Mouse (Mus musculus) neural tube, embryonic 11.5 days (tissue): Measurements from ENCODE around the gene Galnt7. TPM values are rescaled to one million over a fixed set of nuclear protein-coding genes. Genes with fewer than 3 reads are reported as not detected.

Source experiments
- ATAC-seq: fragments of 200-750 bp; cut with Nextera tagmentation; 2 replicates; pipeline ENCODE4 v1.8.0; 2017; ENCODE audit warnings: moderate number of reproducible peaks, mild to moderate bottlenecking, moderate TSS enrichment, moderate library complexity; ENCODE audit not compliant: insufficient read depth, low FRiP score, low TSS enrichment
- DNase-seq: peaks from one replicate; pipeline ENCODE4 v3.0.0-alpha.2; 2015; ENCODE audit warnings: low spot score
- H3K27ac ChIP-seq: fragments of 300-500 bp; sonication (generic); 2 replicates; pipeline ENCODE4 v1.5.1; 2014; ENCODE audit warnings: low read depth, mild to moderate bottlenecking, low read length
- H3K27me3 ChIP-seq: fragments of 300-500 bp; sonication (generic); 2 replicates; pipeline ENCODE4 v1.6.1; 2014; ENCODE audit warnings: mild to moderate bottlenecking, low read length, mixed read lengths; ENCODE audit not compliant: control insufficient read depth, insufficient read depth
- H3K36me3 ChIP-seq: fragments of 300-500 bp; sonication (generic); 2 replicates; pipeline ENCODE4 v1.6.1; 2014; ENCODE audit warnings: mild to moderate bottlenecking, low read length, moderate library complexity, mixed read lengths; ENCODE audit not compliant: control insufficient read depth, insufficient read depth
- H3K4me1 ChIP-seq: fragments of 300-500 bp; sonication (generic); 2 replicates; pipeline ENCODE4 v1.6.1; 2014; ENCODE audit warnings: low read length, mixed read lengths; ENCODE audit not compliant: control insufficient read depth, insufficient read depth
- H3K4me2 ChIP-seq: fragments of 300-500 bp; sonication (generic); 2 replicates; pipeline ENCODE4 v1.6.1; 2014; ENCODE audit warnings: low read depth, mild to moderate bottlenecking, moderate library complexity
- H3K4me3 ChIP-seq: fragments of 300-500 bp; sonication (generic); 2 replicates; pipeline ENCODE4 v1.5.1; 2014; ENCODE audit warnings: low read depth, low read length
- H3K9ac ChIP-seq: fragments of 300-500 bp; sonication (generic); 2 replicates; pipeline ENCODE4 v1.6.1; 2014; ENCODE audit warnings: mild to moderate bottlenecking, low read length
- H3K9me3 ChIP-seq: fragments of 300-500 bp; sonication (generic); 2 replicates; pipeline ENCODE4 v1.6.1; 2016; ENCODE audit warnings: low read length; ENCODE audit not compliant: control insufficient read depth
- WGBS: fragments of 180-500 bp; shearing (Covaris S2); extraction: QIAGEN DNeasy Blood & Tissue Kit; methylation state at CpG from one replicate; pipeline ENCODE4 v1.1.7; 2014; 5-methylcytosine and 5-hydroxymethylcytosine counted together
- polyA plus RNA-seq: library from polyadenylated mRNA; unstranded; fragments of >200 nt; fragmentation: Nextera tagmentation; extraction: Ambion mirVana; gene quantifications from 2 replicates; pipeline ENCODE4 v1.2.1, GENCODE M21; 2014

The Galnt7 gene
- polyA plus RNA-seq, 1 experiment from 2014 or later = 20.1 TPM

DNA sequence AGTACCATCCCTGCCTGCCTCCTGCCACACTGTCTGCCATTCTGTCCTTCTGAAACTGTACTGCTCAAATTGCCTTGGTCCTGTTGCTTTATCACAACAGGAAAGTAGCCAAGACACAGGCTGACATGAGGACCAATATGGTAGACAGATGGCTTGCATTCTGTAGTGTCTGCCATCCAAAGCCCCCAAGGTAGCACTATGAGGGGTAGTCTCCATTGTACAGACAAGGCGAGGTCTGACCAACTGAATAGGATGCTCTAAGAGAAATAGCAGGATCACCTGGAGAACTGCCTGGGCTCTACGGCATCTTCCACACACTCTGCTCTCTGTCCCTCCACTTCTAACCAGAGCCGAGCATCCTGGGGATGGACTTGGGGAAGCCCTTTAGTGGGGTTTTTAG is 29.8 kb downstream of the Galnt7 start:
- no peak overlapping the region for H3K9ac ChIP-seq
- WGBS = 93% methylated on average over 3 of the region's 3 CpGs
- H3K4me3 ChIP-seq = no peak overlapping the region
- no peaks in the 10 kb centered on the region for H3K9me3 ChIP-seq
- no peak for ATAC-seq
- DNase-seq = no peak
- H3K4me1 ChIP-seq = no peaks in the 10 kb centered on the region
- no peak overlapping the region for H3K27ac ChIP-seq
- no peak overlapping the region for H3K4me2 ChIP-seq
- no peaks in the 10 kb centered on the region for H3K27me3 ChIP-seq
- no peaks in the 10 kb centered on the region for H3K36me3 ChIP-seq

DNA sequence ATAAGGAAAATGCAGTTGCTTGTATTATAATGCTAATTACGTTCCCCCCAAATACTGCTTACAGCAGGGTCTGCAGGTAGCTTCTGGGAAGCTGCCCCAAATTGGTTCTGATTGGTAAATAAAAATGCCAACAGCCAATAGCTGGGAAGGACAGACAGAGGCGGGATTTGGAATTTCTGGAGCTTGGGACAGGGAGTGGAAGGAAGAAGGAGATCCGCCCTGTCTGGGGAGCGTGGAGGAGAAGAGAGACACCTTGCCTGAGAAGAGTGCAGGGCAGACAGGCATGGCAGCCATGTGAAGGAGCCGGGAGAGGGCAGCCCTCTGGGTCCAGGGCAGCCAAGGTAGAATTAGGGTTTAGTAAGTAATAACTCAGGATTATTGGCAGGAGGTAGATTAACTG is 35.9 kb downstream of the Galnt7 start:
- 59% methylated on average over 5 of the region's 5 CpGs for WGBS

DNA sequence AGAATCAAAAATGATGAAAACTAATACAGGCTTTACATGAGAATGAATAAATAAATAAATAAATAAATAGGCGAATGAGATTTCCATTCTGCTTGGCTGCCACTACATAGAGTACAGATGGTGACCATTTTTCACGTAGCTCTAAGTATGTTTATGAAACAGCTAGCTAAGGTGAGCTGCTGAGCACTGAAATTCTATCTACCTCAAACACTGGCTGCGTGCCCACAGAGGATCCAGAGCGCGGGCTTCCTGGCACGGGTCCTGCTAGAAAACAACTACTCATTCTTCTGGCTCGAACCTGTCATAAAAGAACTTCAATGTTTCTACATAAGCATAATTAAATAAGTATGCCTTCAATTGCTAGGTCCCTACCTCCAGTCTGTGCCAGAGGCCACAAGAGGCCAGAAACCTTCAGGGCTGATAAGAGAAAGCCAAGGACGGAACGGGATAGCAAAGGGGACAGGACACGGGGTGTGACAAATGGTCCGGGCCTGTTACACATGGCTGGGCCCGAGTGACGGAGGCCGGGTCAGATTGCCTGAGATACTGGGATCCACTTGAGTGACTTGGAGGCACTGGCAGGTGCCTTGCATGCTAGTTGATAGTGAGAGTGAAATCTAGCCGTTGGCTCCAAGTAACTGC is 37.7 kb downstream of the Galnt7 start:
- Histone ChIP-seq H3K27ac (no peak overlapping the region), H3K27me3 (no peaks in the 10 kb centered on the region), H3K4me2 (no peak overlapping the region), H3K4me3 (no peak overlapping the region), H3K36me3 (no peaks in the 10 kb centered on the region), H3K9ac (no peak overlapping the region), H3K4me1 (no peaks in the 10 kb centered on the region), H3K9me3 (no peaks in the 10 kb centered on the region)
- ATAC-seq = no peak
- no peak for DNase-seq
- 77% methylated on average over 15 of the region's 15 CpGs for WGBS

More for the DNA sequence above, 35.9 kb downstream of the Galnt7 start:
- Histone ChIP-seq H3K4me2 (no peak overlapping the region), H3K9me3 (no peaks in the 10 kb centered on the region), H3K27ac (no peak overlapping the region), H3K36me3 (no peaks in the 10 kb centered on the region), H3K9ac (no peak overlapping the region), H3K4me3 (no peak overlapping the region), H3K27me3 (no peaks in the 10 kb centered on the region), H3K4me1 (no peaks in the 10 kb centered on the region)
- DNase-seq = no peak
- no peak for ATAC-seq

DNA sequence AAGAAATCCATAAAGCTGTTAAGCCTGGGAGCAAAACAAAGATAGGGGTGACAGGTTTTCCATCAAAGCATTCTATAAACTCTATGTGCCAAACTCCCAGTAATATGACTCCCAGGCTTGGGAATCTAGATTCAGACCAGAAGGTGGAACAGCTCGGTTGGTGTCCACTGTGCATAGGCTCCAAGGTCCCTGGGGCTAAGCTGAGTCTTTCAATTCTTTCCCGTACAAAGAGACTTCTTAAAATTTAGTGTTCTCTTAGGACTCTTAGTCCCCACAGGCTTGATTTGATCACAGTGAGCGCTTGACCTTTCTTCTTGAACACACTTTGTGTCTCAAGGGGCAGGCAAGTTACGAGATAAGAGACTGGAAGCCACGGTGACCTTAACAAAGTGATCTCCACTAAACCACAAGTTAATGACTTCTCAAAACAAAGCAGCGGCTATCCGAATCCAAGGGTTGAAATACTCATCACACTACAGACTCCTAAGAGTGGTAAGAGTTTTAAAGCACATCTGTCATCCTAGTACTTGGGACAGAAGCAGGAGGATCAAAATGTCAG is 41.3 kb downstream of the Galnt7 start:
- Histone ChIP-seq H3K9ac (no peak overlapping the region), H3K36me3 (no peaks in the 10 kb centered on the region), H3K4me1 (no peaks in the 10 kb centered on the region), H3K9me3 (no peaks in the 10 kb centered on the region), H3K4me2 (no peak overlapping the region), H3K4me3 (no peak overlapping the region), H3K27me3 (no peaks in the 10 kb centered on the region), H3K27ac (no peak overlapping the region)
- no peak for ATAC-seq
- 40% methylated on average over 7 of the region's 7 CpGs for whole genome bisulfite sequencing
- DNase-seq = no peak

DNA sequence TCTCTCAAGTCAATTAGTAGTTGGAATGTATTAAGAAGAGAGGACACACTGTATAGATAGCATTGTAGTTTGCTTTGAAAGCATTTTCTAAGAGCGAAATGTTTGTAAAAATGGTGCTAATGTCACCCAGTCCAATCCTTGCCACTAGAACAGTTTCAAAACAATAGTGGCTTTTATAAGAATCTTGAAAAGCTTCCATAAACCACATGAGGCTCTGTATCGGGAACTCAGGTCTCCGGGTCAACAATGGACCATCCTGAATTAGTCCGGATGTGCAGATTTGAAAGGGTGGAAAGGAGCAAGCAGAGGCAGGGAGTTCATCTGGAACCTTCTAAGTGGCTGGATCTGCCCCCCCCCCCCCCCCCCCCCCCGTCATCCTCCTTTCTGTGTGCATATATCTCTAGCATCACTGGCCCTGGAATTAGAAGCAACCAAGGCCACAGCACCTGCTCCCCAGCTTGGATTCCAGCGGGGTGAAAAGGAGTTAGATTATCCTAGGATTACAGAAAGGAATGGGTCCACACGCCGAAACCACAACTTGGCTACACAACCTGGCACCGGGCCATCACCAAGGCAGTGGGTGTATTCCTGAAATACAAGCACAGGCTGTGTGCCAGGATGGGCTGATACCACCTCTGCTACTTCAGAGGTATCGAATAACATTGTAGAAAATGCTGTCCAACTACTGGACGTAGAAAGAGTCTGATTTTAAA is 42.0 kb downstream of the Galnt7 start:
- Histone ChIP-seq H3K36me3 (no peaks in the 10 kb centered on the region), H3K4me1 (no peaks in the 10 kb centered on the region), H3K4me2 (no peak overlapping the region), H3K9me3 (no peaks in the 10 kb centered on the region), H3K27ac (no peak overlapping the region), H3K27me3 (no peaks in the 10 kb centered on the region), H3K4me3 (no peak overlapping the region), H3K9ac (no peak overlapping the region)
- DNase-seq (no peak), ATAC-seq (no peak)
- WGBS = 85% methylated on average over 10 of the region's 11 CpGs

DNA sequence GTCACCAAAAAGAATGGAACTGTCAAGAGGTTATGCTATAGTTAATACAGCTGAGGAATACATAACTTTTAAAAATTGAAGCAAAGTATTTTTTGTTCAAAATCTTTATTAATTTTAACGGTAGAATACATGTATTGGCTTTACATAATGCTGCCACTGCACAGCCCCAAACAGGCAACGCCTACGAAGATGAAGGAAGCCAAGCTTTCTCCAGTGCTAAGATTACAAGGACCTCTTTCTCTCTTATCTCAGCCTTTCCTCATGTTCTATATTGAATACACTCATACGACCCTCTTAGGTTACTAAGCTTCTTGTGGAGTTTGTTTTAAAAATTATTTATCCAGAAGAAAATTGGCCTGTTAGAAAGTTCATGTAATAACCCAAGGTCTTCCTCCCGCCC is 50.3 kb downstream of the Galnt7 start:
- no peaks in the 10 kb centered on the region for H3K36me3 ChIP-seq
- H3K4me3 ChIP-seq = no peak overlapping the region
- H3K27me3 ChIP-seq = no peaks in the 10 kb centered on the region
- no peaks in the 10 kb centered on the region for H3K4me1 ChIP-seq
- no peaks in the 10 kb centered on the region for H3K9me3 ChIP-seq
- H3K27ac ChIP-seq = no peak overlapping the region
- ATAC-seq = no peak
- no peak overlapping the region for H3K9ac ChIP-seq
- no peak overlapping the region for H3K4me2 ChIP-seq
- DNase-seq = no peak
- WGBS = 83% methylated on average over 5 of the region's 5 CpGs

DNA sequence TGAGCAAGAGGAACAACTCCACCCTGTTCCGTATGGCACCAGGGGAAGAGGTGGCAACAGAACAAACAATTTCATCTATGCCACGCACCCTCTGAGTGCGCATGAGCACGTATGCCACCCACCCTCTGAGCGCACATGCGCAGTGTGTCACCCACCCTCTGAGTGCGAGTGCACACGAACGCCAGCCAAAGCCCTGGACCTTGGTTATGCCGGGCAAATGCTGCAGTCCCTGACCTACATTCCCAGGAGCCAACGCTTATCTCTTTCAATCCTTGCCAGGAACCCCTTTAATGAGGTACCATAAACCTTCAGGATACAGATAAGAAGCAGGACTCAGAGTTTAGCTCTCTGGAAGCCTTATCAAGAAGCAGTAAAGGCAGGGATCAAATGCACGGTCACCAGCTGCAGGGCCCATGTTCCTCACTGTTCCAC is 50.8 kb downstream of the Galnt7 start:
- DNase-seq (no peak), ATAC-seq (no peak)
- Histone ChIP-seq H3K27ac (no peak overlapping the region), H3K9me3 (no peaks in the 10 kb centered on the region), H3K9ac (no peak overlapping the region), H3K36me3 (no peaks in the 10 kb centered on the region), H3K4me2 (no peak overlapping the region), H3K4me3 (no peak overlapping the region), H3K27me3 (no peaks in the 10 kb centered on the region), H3K4me1 (no peaks in the 10 kb centered on the region)
- WGBS = 92% methylated on average over 12 of the region's 12 CpGs

DNA sequence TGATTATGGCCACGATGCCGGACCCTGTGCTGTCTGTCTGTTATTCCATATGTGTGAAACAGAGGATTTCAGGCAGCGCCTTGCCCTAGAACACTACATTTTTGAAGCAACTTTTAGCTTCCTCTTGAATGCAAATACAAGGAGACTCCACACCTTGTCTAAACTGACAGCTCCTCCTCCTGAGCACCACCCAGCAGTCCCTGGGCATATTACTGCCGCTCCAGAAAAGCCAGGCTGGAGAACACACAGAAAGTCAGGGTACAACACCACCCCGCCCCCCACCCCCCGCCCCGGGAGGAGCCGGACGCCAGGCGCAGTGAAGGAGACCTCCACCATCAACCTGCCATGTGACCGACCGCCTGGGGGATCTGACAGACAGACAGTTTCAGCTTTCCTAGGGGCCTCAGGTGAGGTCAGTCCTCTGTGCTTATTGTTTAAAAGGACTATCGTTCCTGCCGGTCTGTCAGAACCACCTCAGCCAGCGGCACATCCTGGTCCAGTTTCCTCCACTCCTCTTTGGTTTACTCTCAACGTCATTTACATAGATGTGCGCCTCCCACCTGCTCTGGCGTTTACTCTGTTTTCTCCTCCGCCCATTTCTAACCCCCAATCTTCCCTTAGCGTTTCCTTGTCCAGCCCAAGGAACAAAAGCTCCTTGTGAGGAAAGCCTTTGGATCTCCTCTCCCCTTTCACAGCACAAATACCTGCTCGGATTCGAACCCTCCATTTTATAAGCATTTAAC is 52.8 kb downstream of the Galnt7 start:
- H3K27me3 ChIP-seq = no peaks in the 10 kb centered on the region
- ATAC-seq (peak; percentile 48; the same call in 1 of the 2 replicates), DNase-seq (no peak)
- H3K27ac ChIP-seq = no peak overlapping the region
- H3K4me3 ChIP-seq = no peak overlapping the region
- 23% methylated on average over 22 of the region's 22 CpGs for WGBS
- no peaks in the 10 kb centered on the region for H3K9me3 ChIP-seq
- no peaks in the 10 kb centered on the region for H3K36me3 ChIP-seq
- peak overlapping the region; percentile 25 for H3K4me2 ChIP-seq
- no peak overlapping the region for H3K9ac ChIP-seq
- H3K4me1 ChIP-seq = no peaks in the 10 kb centered on the region
